In genomic region chr6:4489366-4490245, GRCm38 (mm10) we compare ENCODE assay signal across 8 mouse cellular contexts. TPM values are rescaled to one million over a fixed set of nuclear protein-coding genes. Genes with fewer than 3 reads are reported as not detected.
DNase-seq lines count a peak whose midpoint lies in the region; ATAC-seq and TF ChIP-seq lines count a peak whose summit lies in the region.

No protein-coding gene starts in this region.

- H3K27ac ChIP-seq in forebrain, embryonic 15.5 days (replicated peaks): 0 out of 2 replicates have a peak overlapping the region, but pooled peaks have one; percentile 8
- H3K27ac ChIP-seq in forebrain, embryonic 13.5 days: no peak overlapping the region
- H3K27ac ChIP-seq in hindbrain, embryonic 16.5 days (ENCODE audit: low read depth, low read length): no peak overlapping the region
- peak overlapping the region; percentile 76 for H3K27ac ChIP-seq in liver, embryonic 11.5 days (ENCODE audit: low read depth, low read length)
- peak overlapping the region; percentile 93 for H3K27ac ChIP-seq in stomach, postnatal 0 days (replicated peaks)

- H3K4me1 ChIP-seq in forebrain, embryonic 15.5 days: peaks cover 12% of the 10 kb centered on the region; the same call in 1 of the 2 replicates
- H3K4me1 ChIP-seq in forebrain, embryonic 13.5 days: peaks cover 23% of the 10 kb centered on the region
- no peaks in the 10 kb centered on the region for H3K4me1 ChIP-seq in hindbrain, embryonic 16.5 days (ENCODE audit: control insufficient read depth, insufficient read depth, low read depth, low read length)
- peaks cover 6% of the 10 kb centered on the region for H3K4me1 ChIP-seq in liver, embryonic 11.5 days (replicated peaks; ENCODE audit: control insufficient read depth, insufficient read depth, low read length)
- no peaks in the 10 kb centered on the region for H3K4me1 ChIP-seq in stomach, postnatal 0 days (replicated peaks; ENCODE audit: control insufficient read depth, insufficient read depth)

- 57% methylated on average over 6 of the region's 6 CpGs for WGBS in forebrain, embryonic 15.5 days
- WGBS in forebrain, embryonic 13.5 days: 49% methylated on average over 6 of the region's 6 CpGs
- WGBS in hindbrain, embryonic 16.5 days: 48% methylated on average over 6 of the region's 6 CpGs
- 32% methylated on average over 6 of the region's 6 CpGs for WGBS in liver, embryonic 11.5 days
- WGBS in stomach, postnatal 0 days: 24% methylated on average over 6 of the region's 6 CpGs

- no peaks in the 10 kb centered on the region for H3K9me3 ChIP-seq in forebrain, embryonic 15.5 days
- no peaks in the 10 kb centered on the region for H3K9me3 ChIP-seq in forebrain, embryonic 13.5 days (replicated peaks)
- no peaks in the 10 kb centered on the region for H3K9me3 ChIP-seq in hindbrain, embryonic 16.5 days (ENCODE audit: control insufficient read depth, low read length)
- H3K9me3 ChIP-seq in liver, embryonic 11.5 days (ENCODE audit: control insufficient read depth, low read length): no peaks in the 10 kb centered on the region
- H3K9me3 ChIP-seq in stomach, postnatal 0 days (ENCODE audit: control insufficient read depth, low read length): no peaks in the 10 kb centered on the region

- no peak overlapping the region for H3K9ac ChIP-seq in forebrain, embryonic 15.5 days (replicated peaks)
- H3K9ac ChIP-seq in forebrain, embryonic 13.5 days: no peak overlapping the region
- H3K9ac ChIP-seq in hindbrain, embryonic 16.5 days (ENCODE audit: low read depth, low read length): no peak overlapping the region
- H3K9ac ChIP-seq in liver, embryonic 11.5 days (ENCODE audit: low read depth, low read length): no peak overlapping the region
- peak overlapping the region; percentile 47 for H3K9ac ChIP-seq in stomach, postnatal 0 days (ENCODE audit: low read length)

- TF ChIP-seq EP300 in stomach, postnatal 0 days (optimal IDR thresholded peaks at IDR 0.05): no peak

- DNase-seq in gastrocnemius, adult 8-10 months (ENCODE audit: low spot score in 2 of 2): peak; percentile 29 to 35
- DNase-seq in liver, embryonic 11.5 days (ENCODE audit: low spot score): no peak
- peak; percentile 38 for DNase-seq in stomach, postnatal 0 days (ENCODE audit: low spot score)
- no peak for DNase-seq in thymus, postnatal 25 days
- no peak for DNase-seq in thymus, postnatal 0 days (ENCODE audit: low spot score)

- no peak for TF ChIP-seq CTCF in stomach, postnatal 0 days (IDR thresholded peaks at IDR 0.05; ENCODE audit: low read depth)

- H3K27me3 ChIP-seq in forebrain, embryonic 15.5 days: no peaks in the 10 kb centered on the region
- no peaks in the 10 kb centered on the region for H3K27me3 ChIP-seq in forebrain, embryonic 13.5 days
- H3K27me3 ChIP-seq in hindbrain, embryonic 16.5 days (replicated peaks; ENCODE audit: control insufficient read depth, insufficient read depth, low read length): no peaks in the 10 kb centered on the region
- H3K27me3 ChIP-seq in liver, embryonic 11.5 days (replicated peaks; ENCODE audit: control insufficient read depth, insufficient read depth, low read length): no peaks in the 10 kb centered on the region
- no peaks in the 10 kb centered on the region for H3K27me3 ChIP-seq in stomach, postnatal 0 days (ENCODE audit: control insufficient read depth, insufficient read depth, low read length)

- H3K36me3 ChIP-seq in forebrain, embryonic 15.5 days: no peaks in the 10 kb centered on the region
- no peaks in the 10 kb centered on the region for H3K36me3 ChIP-seq in forebrain, embryonic 13.5 days (ENCODE audit: poor library complexity, severe bottlenecking)
- H3K36me3 ChIP-seq in hindbrain, embryonic 16.5 days (ENCODE audit: control insufficient read depth, insufficient read depth, low read length): no peaks in the 10 kb centered on the region
- no peaks in the 10 kb centered on the region for H3K36me3 ChIP-seq in liver, embryonic 11.5 days (ENCODE audit: control insufficient read depth, insufficient read depth, low read length)
- H3K36me3 ChIP-seq in stomach, postnatal 0 days (ENCODE audit: control insufficient read depth, insufficient read depth, low read length): no peaks in the 10 kb centered on the region

- no peak overlapping the region for H3K4me2 ChIP-seq in forebrain, embryonic 15.5 days (replicated peaks)
- no peak overlapping the region for H3K4me2 ChIP-seq in forebrain, embryonic 13.5 days
- no peak overlapping the region for H3K4me2 ChIP-seq in hindbrain, embryonic 16.5 days (ENCODE audit: low read length)
- H3K4me2 ChIP-seq in liver, embryonic 11.5 days: peak overlapping the region; percentile 9; the same call in 1 of the 2 replicates
- peak overlapping the region; percentile 45 for H3K4me2 ChIP-seq in stomach, postnatal 0 days (replicated peaks; ENCODE audit: low read depth)

- no peak overlapping the region for H3K4me3 ChIP-seq in forebrain, embryonic 15.5 days
- no peak overlapping the region for H3K4me3 ChIP-seq in forebrain, embryonic 13.5 days
- H3K4me3 ChIP-seq in hindbrain, embryonic 16.5 days (ENCODE audit: low read length): no peak overlapping the region
- no peak overlapping the region for H3K4me3 ChIP-seq in liver, embryonic 11.5 days (ENCODE audit: low read depth, low read length)
- peak overlapping the region; percentile 22; the same call in 1 of the 2 replicates for H3K4me3 ChIP-seq in stomach, postnatal 0 days (ENCODE audit: low read depth, low read length)

- no peak for ATAC-seq in forebrain, embryonic 15.5 days (replicated peaks)
- no peak for ATAC-seq in forebrain, embryonic 13.5 days
- peak; percentile 71 for ATAC-seq in hindbrain, embryonic 16.5 days
- ATAC-seq in liver, embryonic 11.5 days (replicated peaks; ENCODE audit: low FRiP score): peak; percentile 47
- ATAC-seq in stomach, postnatal 0 days (ENCODE audit: low FRiP score, low TSS enrichment): peak; percentile 90

RNA-seq across cellular contexts. Expression of gene Col1a2, which starts 15.0 kb away (rescaled TPM):
- polyA plus RNA-seq in forebrain, embryonic 15.5 days (2015; fragmentation: Nextera tagmentation; extraction: Ambion mirVana): 38.6 and 40.4 TPM in 2 replicates
- polyA plus RNA-seq in forebrain, embryonic 13.5 days (2015; fragmentation: Nextera tagmentation; extraction: Ambion mirVana): 29.8 and 31.4 TPM in 2 replicates
- total RNA-seq in gastrocnemius, adult 8-10 months (2022): 100 to 1,000 TPM in 1 of 4 experiments, 10 to 100 TPM in 3; 34.0 to 100 (median 47.3) TPM
- polyA plus RNA-seq in hindbrain, embryonic 16.5 days (2015; fragmentation: Nextera tagmentation; extraction: Ambion mirVana): 114 and 205 TPM in 2 replicates
- polyA plus RNA-seq in liver, embryonic 11.5 days (2014; fragmentation: Nextera tagmentation; extraction: Ambion mirVana): 144 and 156 TPM in 2 replicates
- 488 and 504 TPM in 2 replicates for polyA plus RNA-seq in stomach, postnatal 0 days (2015; fragmentation: Nextera tagmentation; extraction: Ambion mirVana)
- 51.4 and 59.0 TPM in 2 replicates for polyA plus RNA-seq in thymus, postnatal 0 days (2015; fragmentation: Nextera tagmentation; extraction: Ambion mirVana)

Comparison
In these comparisons a context has a peak if more than half of its experiments do, and no peak if none do; other contexts are left out.
1. H3K27ac ChIP-seq: peak in forebrain, embryonic 15.5 days (single experiment), liver, embryonic 11.5 days (single experiment) and stomach, postnatal 0 days (single experiment); none in forebrain, embryonic 13.5 days (single experiment) and hindbrain, embryonic 16.5 days (single experiment).
2. ATAC-seq: peak in hindbrain, embryonic 16.5 days (single experiment), liver, embryonic 11.5 days (single experiment) and stomach, postnatal 0 days (single experiment); none in forebrain, embryonic 15.5 days (single experiment) and forebrain, embryonic 13.5 days (single experiment).
3. H3K4me2 ChIP-seq: peak in liver, embryonic 11.5 days (single experiment) and stomach, postnatal 0 days (single experiment); none in forebrain, embryonic 15.5 days (single experiment), forebrain, embryonic 13.5 days (single experiment) and hindbrain, embryonic 16.5 days (single experiment).
4. DNase-seq: peak in gastrocnemius, adult 8-10 months (2 of 2) and stomach, postnatal 0 days (single experiment); none in liver, embryonic 11.5 days (single experiment), thymus, postnatal 25 days (single experiment) and thymus, postnatal 0 days (single experiment).